Mouse (Mus musculus) adrenal gland, postnatal 14 days (tissue): Measurements from ENCODE around the gene Gpsm3. TPM values are rescaled to one million over a fixed set of nuclear protein-coding genes. Genes with fewer than 3 reads are reported as not detected.

Source experiments
- DNase-seq: peaks from one replicate; pipeline ENCODE4 v3.0.0; 2021; ENCODE audit warnings: mixed read lengths
- total RNA-seq: library from RNA; stranded (reverse); gene quantifications from 2 replicates; pipeline ENCODE4 v1.2.3, GENCODE M21; 2021

Gene Gpsm3
- total RNA-seq, 1 experiment from 2014 or later, result 6.3 TPM

- no peak for DNase-seq
Measured at GRCm38 (mm10) chr17:34629796-34630603, 40.4 kb downstream of the Gpsm3 start.

GRCm38 (mm10) chr17:34630761-34631301, 41.2 kb downstream of the Gpsm3 start:
- peak; percentile 37 for DNase-seq

- DNase-seq, result peak; percentile 6
Measured at GRCm38 (mm10) chr17:34631647-34632046, 42.0 kb downstream of the Gpsm3 start.

DNA sequence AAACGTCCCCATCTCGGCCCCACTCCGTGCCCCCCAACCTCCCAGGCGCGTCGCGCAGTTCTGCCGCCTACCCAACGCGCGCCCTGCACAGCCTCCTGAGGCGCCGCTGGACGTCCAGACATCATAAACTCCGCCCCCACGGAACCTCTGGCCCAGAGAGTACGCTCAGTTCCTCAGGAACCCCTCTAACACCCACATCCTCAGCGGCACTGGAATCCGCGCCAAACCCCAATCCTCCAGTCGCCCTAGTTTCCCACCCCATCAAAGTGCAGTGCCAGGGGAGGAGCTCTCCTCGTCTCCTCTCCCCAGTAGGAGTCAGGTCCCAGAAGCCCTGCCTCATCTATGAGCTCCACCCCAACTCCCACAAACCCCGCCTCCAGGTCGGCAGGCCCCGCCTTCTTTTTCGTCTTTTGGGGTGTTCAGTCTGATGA, 42.7 kb downstream of the Gpsm3 start:
- peak; percentile 82 for DNase-seq

- peak; percentile 29 for DNase-seq
Measured at GRCm38 (mm10) chr17:34635671-34636070, 46.1 kb downstream of the Gpsm3 start.

DNA sequence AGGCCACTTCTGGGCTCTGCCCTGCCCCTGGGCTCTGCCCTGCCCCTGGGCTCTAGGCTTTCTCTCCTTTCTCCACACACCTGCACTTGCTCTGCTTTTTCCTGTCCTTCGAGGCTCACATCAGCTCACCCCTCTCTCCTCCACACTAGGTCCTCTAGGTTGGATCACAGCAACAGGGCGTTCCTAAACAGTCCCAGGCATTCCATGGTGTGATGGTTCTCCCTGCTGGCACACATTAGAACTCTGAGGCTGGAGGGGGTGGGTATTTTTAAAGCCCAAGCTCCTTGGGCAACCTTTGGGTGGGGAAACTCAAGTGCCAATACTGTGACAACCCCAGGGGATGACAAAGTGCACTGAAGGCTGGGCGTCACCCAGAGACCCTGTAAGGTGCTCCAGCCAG, 47.9 kb downstream of the Gpsm3 start:
- no peak for DNase-seq

DNA sequence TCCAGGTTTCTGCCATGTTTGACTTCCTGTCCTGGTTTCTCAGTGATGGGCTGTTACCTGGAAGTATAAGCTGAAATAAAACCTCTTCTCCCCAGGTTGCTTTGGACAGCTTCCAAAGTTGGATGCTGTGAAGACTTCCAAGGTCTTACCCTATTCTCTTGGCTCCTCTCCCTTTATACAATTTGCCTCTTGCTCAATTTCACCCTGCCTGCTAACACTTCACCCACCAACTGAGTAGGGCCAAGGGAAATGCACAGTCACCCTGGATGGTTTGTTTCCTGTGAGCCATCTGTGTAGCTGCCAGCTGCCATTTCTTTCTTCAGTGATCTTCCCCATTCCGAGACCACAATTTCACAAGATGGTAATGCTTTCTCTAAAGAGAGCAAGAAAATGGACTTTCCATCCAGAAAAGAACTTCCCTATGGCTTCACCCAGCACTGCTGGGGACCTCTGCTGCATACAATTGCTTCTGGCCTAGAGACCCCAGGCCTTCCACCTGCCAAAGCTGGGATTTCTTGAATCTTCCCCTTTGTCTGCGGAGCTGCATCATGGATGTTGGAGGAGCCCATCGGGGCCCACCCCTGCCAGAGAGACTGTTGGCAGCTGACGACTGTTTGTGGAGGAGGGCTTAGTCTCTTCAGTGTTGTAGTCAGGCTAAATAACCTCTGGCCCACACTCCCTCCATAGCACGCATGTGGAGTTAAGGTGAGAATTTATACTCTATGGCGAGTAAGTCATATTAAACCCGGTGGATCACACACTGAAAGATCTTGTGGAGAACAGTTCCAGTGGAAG, 50.1 kb downstream of the Gpsm3 start:
- DNase-seq, result no peak

- DNase-seq, result peak; percentile 65
Measured at GRCm38 (mm10) chr17:34640778-34641601, 51.4 kb downstream of the Gpsm3 start.

Other genes with a start within 250 kb of the Gpsm3 start
- 0.26 and 0.64 TPM in 2 replicates for gene Btnl2, start 235.0 kb upstream of the Gpsm3 start, total RNA-seq
- gene Btnl1, start 212.7 kb upstream of the Gpsm3 start, total RNA-seq, result 0.23 TPM in 1 of 2 replicates, not detected in the other
- 1.2 and 2.4 TPM in 2 replicates for gene BC051142, start 191.0 kb upstream of the Gpsm3 start, total RNA-seq
- gene Btnl4, start 112.5 kb upstream of the Gpsm3 start, total RNA-seq, result not detected in 2 replicates
- not detected in 2 replicates for gene Btnl6, start 72.5 kb upstream of the Gpsm3 start, total RNA-seq
- 34.1 and 39.3 TPM in 2 replicates for gene Notch4, start 25.5 kb upstream of the Gpsm3 start, total RNA-seq
- gene Pbx2, start 1.5 kb downstream of the Gpsm3 start, total RNA-seq, result 37.2 and 42.2 TPM in 2 replicates
- gene Ager, start 8.1 kb downstream of the Gpsm3 start, total RNA-seq, result 1.7 and 2.4 TPM in 2 replicates
- 72.5 and 76.9 TPM in 2 replicates for gene Rnf5, start 13.9 kb downstream of the Gpsm3 start, total RNA-seq
- 101 and 103 TPM in 2 replicates for gene Agpat1, start 14.5 kb downstream of the Gpsm3 start, total RNA-seq
- gene Egfl8, start 26.2 kb downstream of the Gpsm3 start, total RNA-seq, result 4.3 and 4.7 TPM in 2 replicates
- gene Ppt2, start 38.7 kb downstream of the Gpsm3 start, total RNA-seq, result 49.7 and 50.0 TPM in 2 replicates
- 8.7 and 12.4 TPM in 2 replicates for gene Prrt1, start 39.7 kb downstream of the Gpsm3 start, total RNA-seq
- 11.5 and 12.5 TPM in 2 replicates for gene Fkbpl, start 55.0 kb downstream of the Gpsm3 start, total RNA-seq
- gene Atf6b, start 57.3 kb downstream of the Gpsm3 start, total RNA-seq, result 43.5 and 52.1 TPM in 2 replicates
- 39.8 and 41.0 TPM in 2 replicates for gene Tnxb, start 80.7 kb downstream of the Gpsm3 start, total RNA-seq
- gene C4b, start 154.1 kb downstream of the Gpsm3 start, total RNA-seq, result 110 and 152 TPM in 2 replicates
- gene Cyp21a1, start 214.8 kb downstream of the Gpsm3 start, total RNA-seq, result 3,653 and 3,825 TPM in 2 replicates
- 38.0 and 38.6 TPM in 2 replicates for gene Stk19, start 247.1 kb downstream of the Gpsm3 start, total RNA-seq
- gene Dxo, start 247.2 kb downstream of the Gpsm3 start, total RNA-seq, result 65.0 and 65.5 TPM in 2 replicates